Mouse (Mus musculus): ENCODE data around the gene Pi4k2a. TPM values are rescaled to one million over a fixed set of nuclear protein-coding genes. Genes with fewer than 3 reads are reported as not detected.

Pi4k2a gene
- polyA plus RNA-seq, 1 experiment from 2014 or later = 33.5 TPM

DNA sequence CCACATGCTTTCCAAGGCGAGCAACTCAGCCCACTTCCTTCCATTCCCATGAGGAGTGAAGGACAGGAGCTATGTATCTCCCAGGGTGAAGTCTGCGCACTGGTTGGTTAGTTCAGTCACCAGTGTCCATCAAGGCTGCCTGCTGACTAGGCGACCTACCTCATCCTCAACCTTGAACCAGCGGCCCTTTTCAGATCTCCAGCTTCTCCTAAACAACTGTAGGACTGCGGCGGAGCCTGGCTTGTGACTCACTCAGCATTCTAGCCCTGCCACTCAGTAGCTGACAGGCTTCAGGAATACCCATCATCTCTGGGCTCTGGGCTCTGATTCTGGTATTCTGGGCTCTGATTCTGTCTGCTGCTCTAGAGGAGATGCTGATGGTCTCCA, 35.9 kb downstream of the Pi4k2a start:
- no peak overlapping the region for H3K4me2 ChIP-seq
- no peaks in the 10 kb centered on the region for H3K27me3 ChIP-seq
- peaks cover 17% of the 10 kb centered on the region for H3K36me3 ChIP-seq
- no peak overlapping the region for H3K4me3 ChIP-seq
- H3K9me3 ChIP-seq = no peaks in the 10 kb centered on the region
- H3K27ac ChIP-seq (replicated peaks) = no peak overlapping the region
- no peak for ATAC-seq (ENCODE audit: low FRiP score, low read depth)
- H3K9ac ChIP-seq = no peak overlapping the region
- WGBS = 90% methylated on average over 6 of the region's 6 CpGs
- peaks cover 19% of the 10 kb centered on the region for H3K4me1 ChIP-seq (replicated peaks)

DNA sequence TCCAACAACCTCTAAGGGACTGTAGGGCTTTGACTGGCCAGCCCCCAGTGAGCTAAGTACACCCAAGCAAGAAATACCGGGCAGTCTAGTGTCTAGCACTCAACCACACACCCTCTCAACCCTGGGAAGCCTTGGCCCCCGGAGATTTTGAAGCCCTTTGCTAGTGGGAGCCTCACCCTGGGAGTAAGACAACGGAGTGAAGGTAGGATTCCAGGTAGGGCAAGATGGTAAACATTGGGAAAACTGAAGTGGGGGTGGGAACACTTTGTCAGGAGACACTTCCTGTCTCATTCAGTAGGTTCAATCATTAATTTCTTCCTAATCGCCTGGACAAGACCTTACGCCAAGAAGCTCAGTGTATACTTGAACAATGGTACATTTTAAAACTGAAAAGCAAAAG, 36.8 kb downstream of the Pi4k2a start:
- Histone ChIP-seq H3K4me3 (no peak overlapping the region), H3K4me1 (replicated peaks) (peaks cover 19% of the 10 kb centered on the region), H3K36me3 (peaks cover 15% of the 10 kb centered on the region; the same call in 1 of the 2 replicates), H3K9ac (no peak overlapping the region), H3K27ac (replicated peaks) (no peak overlapping the region), H3K27me3 (no peaks in the 10 kb centered on the region), H3K9me3 (no peaks in the 10 kb centered on the region), H3K4me2 (no peak overlapping the region)
- WGBS = 92% methylated on average over 5 of the region's 5 CpGs
- ATAC-seq (ENCODE audit: low FRiP score, low read depth) = no peak

DNA sequence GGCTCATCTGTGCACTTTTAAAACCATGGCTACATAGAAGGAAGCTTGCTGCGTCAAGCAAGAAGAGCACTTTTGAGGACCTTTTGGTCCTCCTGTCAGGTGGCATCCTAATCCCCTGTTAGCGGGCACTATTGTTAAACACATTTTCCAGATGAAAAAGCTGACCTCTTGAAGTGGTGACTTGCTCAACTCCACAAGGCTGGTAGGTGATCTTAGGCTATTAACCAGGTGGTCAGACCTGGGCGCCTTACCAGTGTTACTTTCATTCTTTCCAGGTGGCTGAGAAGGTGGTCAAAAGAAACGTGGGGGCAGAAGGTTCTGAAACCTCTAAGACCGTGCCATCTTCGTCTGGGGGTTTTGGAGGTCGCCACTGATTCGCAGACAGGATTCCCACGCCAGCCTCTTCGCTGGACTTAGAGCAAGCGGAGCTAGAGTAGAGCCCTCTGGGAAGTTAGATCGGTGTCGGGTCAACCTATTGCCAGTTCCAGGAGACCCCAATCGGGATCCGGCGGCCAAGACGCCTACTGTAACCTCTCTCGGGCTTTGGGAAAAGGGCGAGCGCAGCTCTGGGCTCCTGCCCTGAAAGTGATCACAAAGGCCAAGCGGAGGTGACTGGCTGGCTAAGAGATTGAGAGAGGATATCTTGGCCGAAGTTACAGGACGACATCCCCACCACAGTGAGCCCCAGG, 37.9 kb downstream of the Pi4k2a start:
- Histone ChIP-seq H3K27ac (replicated peaks) (peak overlapping the region; percentile 20; the same call in 1 of the 2 replicates), H3K4me1 (replicated peaks) (peaks cover 19% of the 10 kb centered on the region), H3K4me2 (peak overlapping the region; percentile 76), H3K9ac (peak overlapping the region; percentile 42), H3K36me3 (peaks cover 9% of the 10 kb centered on the region; the same call in 1 of the 2 replicates), H3K4me3 (peak overlapping the region; percentile 53), H3K9me3 (no peaks in the 10 kb centered on the region), H3K27me3 (no peaks in the 10 kb centered on the region)
- 5% methylated on average over 23 of the region's 23 CpGs for WGBS
- no peak for ATAC-seq (ENCODE audit: low FRiP score, low read depth)

DNA sequence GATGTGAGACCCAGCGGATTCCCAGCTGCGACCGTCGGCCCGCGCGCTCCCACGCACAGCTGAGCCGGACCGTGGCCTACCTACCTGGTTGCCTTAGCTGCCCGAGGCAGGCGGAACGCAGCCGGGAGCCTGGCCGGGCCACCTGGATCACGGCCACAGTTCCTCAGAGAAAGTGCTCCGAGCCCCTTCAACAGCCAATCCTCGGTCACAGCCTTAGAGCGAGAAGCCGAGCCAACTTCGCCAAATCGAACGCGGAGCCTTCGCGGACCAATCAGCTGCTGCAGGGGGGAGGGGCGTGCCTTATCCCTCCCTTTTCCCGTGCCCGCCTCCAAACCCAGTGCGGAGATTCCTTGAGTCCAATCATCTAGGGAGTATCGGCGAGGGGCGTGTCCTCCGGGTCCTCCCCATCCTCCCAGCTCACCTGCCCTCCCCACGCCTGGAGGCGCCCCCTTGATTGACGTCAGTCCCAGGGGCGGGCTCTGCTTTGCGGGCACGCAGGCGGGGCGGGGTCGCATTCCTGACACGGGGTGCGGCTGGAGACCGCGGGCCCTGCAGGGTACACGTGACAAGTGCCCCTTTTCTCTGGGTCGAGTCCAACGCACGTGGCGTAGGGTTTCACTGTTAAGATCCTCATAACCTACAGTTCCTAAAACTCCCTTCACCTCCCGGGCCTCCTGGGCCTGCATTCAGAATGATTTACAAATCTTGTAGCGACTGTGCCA, 38.7 kb downstream of the Pi4k2a start, which contains the start of gene Avpi1:
Gene Avpi1, minus strand, starts transcription at position 273 of the 722 bp plus-strand sequence.
- Histone ChIP-seq H3K4me2 (peak within 1 kb of the TSS; percentile 76), H3K27ac (replicated peaks) (peak within 1 kb of the TSS; percentile 20), H3K4me1 (replicated peaks) (peaks cover 19% of the 10 kb centered on the region), H3K27me3 (no peaks in the 10 kb centered on the region), H3K4me3 (peak within 1 kb of the TSS; percentile 53), H3K36me3 (0 out of 2 replicates have a peak, but pooled peaks cover 5% of the 10 kb centered on the region), H3K9ac (peak within 1 kb of the TSS; percentile 42), H3K9me3 (no peaks in the 10 kb centered on the region)
- ATAC-seq (ENCODE audit: low FRiP score, low read depth) = peak; percentile 97
- under 1% methylated on average over 54 of the region's 54 CpGs for WGBS

DNA sequence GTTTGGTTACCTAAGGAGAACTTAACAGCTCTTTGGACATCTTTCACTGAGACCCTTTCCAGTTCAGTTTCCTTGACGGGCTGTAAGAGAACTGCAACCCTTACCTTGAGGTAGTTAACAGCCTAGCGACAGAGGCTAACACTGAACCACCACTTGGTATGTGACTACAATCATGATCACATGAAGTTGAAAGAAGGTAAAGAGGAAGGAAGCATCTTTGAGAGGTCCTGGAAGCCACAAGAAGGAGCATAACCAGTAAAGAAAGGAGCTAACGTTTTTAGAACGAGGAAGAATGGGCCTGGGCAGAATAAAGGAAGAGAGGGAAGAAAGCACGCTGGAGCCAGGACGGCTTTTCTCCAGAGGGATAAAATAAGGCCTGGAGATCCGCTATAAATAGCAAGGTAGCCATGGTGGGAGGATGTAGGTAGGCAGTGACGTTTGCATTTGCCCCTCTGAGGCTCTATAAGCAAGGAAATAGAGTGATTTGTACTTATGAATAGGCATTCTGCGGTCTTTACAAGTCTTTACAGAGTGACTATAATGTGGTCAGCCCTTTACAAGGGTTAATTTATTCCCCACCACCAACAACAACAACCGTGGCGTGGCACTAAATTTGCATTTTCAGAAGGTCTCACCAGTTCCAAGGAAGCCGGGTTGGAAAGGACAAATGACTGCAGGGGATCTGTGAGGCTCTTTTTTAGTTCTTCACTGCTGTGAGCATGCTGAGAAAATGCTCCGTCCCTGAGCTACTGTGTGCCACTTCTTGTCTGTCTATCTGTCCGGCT, 39.4 kb downstream of the Pi4k2a start:
- no peak for ATAC-seq (ENCODE audit: low FRiP score, low read depth)
- H3K27ac ChIP-seq (replicated peaks) = peak overlapping the region; percentile 20
- peak overlapping the region; percentile 53 for H3K4me3 ChIP-seq
- H3K27me3 ChIP-seq = no peaks in the 10 kb centered on the region
- H3K36me3 ChIP-seq = no peaks in the 10 kb centered on the region
- peaks cover 19% of the 10 kb centered on the region for H3K4me1 ChIP-seq (replicated peaks)
- H3K9ac ChIP-seq = peak overlapping the region; percentile 42; the same call in 1 of the 2 replicates
- no peaks in the 10 kb centered on the region for H3K9me3 ChIP-seq
- 11% methylated on average over 14 of the region's 14 CpGs for WGBS
- peak overlapping the region; percentile 76 for H3K4me2 ChIP-seq

DNA sequence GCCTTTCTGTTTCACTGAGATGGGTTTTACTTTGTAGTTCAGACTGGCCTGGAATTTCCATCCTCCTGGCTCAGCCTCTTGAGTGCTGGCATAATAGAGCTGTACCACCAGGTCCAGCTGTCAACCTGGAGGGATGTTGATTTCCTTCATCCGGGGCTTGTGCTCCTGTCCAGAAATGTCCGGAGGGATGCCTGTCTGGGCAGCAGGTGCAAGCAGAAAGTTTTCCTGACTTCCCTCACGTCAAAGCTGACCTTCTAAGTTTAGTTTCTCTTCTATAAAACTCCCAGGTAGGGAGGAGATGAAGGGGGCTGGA, 40.0 kb downstream of the Pi4k2a start:
- Histone ChIP-seq H3K9me3 (no peaks in the 10 kb centered on the region), H3K4me1 (replicated peaks) (peaks cover 19% of the 10 kb centered on the region), H3K27me3 (no peaks in the 10 kb centered on the region), H3K27ac (replicated peaks) (no peak overlapping the region), H3K9ac (no peak overlapping the region), H3K4me2 (no peak overlapping the region), H3K36me3 (no peaks in the 10 kb centered on the region), H3K4me3 (no peak overlapping the region)
- 47% methylated on average over 3 of the region's 3 CpGs for WGBS
- no peak for ATAC-seq (ENCODE audit: low FRiP score, low read depth)

DNA sequence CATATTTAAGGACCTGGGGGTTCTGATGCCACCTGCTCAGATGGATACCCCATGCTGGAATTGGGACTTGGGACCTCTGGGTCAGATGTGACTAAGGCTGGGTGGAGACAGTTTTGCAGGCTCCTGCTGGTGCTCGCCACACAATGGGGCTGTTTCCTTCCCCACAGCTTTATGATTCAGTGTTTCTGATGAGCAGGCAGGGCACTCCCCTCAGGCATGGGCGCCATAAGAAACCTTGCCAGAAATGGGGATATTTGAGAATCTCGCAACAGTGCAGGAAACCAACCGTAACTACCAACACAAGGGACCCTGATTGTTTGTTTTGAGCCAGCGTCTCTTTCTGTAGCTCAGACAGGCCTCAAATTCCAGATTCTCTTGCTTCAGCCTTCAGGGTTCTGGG, 40.8 kb downstream of the Pi4k2a start:
- H3K9me3 ChIP-seq = no peaks in the 10 kb centered on the region
- no peak overlapping the region for H3K4me2 ChIP-seq
- no peaks in the 10 kb centered on the region for H3K36me3 ChIP-seq
- no peak overlapping the region for H3K27ac ChIP-seq (replicated peaks)
- H3K4me1 ChIP-seq (replicated peaks) = peaks cover 19% of the 10 kb centered on the region
- WGBS = 74% methylated on average over 5 of the region's 5 CpGs
- no peaks in the 10 kb centered on the region for H3K27me3 ChIP-seq
- H3K9ac ChIP-seq = no peak overlapping the region
- H3K4me3 ChIP-seq = no peak overlapping the region
- no peak for ATAC-seq (ENCODE audit: low FRiP score, low read depth)

DNA sequence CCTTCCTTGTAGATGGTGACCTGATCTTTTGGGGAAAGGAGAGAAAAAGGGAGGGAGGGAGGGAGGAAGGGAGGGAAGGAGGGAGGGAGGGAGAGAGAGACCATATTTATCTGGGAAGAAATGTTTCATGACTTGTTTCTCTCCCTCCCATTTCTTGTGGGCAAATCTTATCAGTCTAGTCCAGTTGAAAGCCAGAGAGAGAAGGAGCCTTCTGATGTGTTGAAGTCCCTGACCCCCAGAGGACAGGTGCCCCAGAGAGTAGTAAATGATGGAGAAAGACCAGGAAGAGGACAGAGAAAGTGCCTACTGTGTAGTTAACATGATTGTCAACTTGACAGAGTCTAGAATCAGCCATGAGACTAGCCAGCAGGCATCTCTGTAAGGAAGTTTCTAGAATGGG, 44.8 kb downstream of the Pi4k2a start:
- Histone ChIP-seq H3K4me1 (replicated peaks) (no peaks in the 10 kb centered on the region), H3K27ac (replicated peaks) (no peak overlapping the region), H3K9me3 (no peaks in the 10 kb centered on the region), H3K4me2 (no peak overlapping the region), H3K4me3 (no peak overlapping the region), H3K27me3 (no peaks in the 10 kb centered on the region), H3K36me3 (no peaks in the 10 kb centered on the region), H3K9ac (no peak overlapping the region)
- ATAC-seq (ENCODE audit: low FRiP score, low read depth) = no peak

DNA sequence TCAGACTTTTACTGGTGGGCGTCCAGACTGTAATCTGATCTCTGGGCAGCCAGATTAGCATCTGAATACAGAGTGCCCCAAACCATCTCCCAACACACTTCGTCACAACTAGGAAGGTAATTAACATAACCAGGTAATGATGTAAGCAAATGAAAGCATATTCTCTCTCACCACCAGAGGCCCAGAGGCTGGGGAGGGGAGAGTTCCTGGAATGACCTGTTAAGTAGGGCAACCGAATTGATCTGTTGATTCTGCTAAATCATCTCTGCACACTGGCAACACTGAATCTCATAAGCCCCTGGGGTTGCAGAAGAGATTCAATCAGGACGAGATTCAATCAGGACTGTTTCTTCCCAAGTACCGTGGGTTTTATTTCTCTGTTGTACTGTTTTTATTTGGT, 45.9 kb downstream of the Pi4k2a start:
- Histone ChIP-seq H3K36me3 (no peaks in the 10 kb centered on the region), H3K4me1 (replicated peaks) (no peaks in the 10 kb centered on the region), H3K27me3 (no peaks in the 10 kb centered on the region), H3K4me3 (no peak overlapping the region), H3K9ac (no peak overlapping the region), H3K9me3 (no peaks in the 10 kb centered on the region), H3K27ac (replicated peaks) (no peak overlapping the region), H3K4me2 (no peak overlapping the region)
- no peak for ATAC-seq (ENCODE audit: low FRiP score, low read depth)
- 27% methylated on average over 5 of the region's 5 CpGs for WGBS

DNA sequence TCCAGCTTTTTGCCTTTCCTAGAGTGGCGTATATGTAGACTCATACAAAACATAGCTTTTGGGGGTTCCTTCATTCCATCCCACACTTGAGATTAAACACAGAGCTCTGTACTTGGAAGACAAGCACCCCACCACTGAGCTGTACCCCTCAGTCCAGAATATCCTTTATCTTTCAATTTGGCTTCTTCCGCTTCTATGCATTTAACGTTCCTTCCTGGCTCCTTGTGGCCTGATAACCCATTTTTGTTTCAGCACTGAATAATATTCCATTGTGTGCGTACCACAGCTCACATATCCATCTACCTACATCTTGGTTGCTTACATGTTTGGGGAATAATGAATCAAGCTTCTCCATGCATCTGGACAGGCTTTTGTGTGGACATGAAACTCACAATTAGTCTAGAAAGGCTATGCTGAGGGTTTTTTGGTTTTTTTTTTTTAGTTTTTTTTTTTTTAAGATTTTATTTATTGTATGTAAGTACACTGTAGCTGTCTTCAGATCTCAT, 47.0 kb downstream of the Pi4k2a start:
- Histone ChIP-seq H3K4me2 (no peak overlapping the region), H3K27me3 (no peaks in the 10 kb centered on the region), H3K4me3 (no peak overlapping the region), H3K9ac (no peak overlapping the region), H3K9me3 (no peaks in the 10 kb centered on the region), H3K27ac (replicated peaks) (no peak overlapping the region), H3K36me3 (no peaks in the 10 kb centered on the region), H3K4me1 (replicated peaks) (no peaks in the 10 kb centered on the region)
- ATAC-seq (ENCODE audit: low FRiP score, low read depth) = no peak
- WGBS = 94% methylated on average over 4 of the region's 4 CpGs

DNA sequence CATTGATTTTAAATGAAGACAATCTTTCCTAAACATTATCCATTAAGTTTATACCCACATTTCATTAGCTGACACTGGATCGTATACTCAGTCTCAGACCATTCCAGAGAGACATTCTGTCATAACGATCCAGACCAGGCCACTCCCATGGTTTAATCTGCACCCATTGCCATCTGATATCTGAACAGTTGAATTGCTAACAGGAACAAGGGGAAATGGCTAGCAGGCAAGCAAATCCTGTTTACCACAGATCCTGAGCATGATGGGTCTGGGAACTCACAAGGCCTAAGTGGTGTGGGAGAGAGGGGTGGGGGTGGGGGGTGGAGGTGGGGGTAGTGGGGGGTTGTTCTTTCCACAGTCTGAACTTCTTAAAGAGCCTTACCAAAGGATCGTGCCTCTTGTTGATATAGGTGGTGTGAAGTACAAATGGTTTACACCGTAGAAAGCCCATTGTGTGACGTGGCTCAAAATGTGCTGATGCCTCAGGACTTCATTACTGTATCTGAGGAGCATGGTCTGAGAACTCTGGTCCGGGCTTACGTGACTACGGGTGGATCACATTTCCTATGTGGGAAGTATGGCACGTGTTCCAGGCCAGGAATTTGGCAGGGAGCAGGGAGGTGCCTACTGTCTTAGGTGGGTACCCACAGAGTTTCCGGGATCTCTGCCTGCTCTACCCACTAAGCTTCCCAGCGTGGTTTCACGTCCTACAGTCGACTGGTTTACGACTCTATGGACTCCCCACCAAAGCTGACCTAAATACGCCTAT, 48.4 kb downstream of the Pi4k2a start:
- no peaks in the 10 kb centered on the region for H3K36me3 ChIP-seq
- WGBS = 92% methylated on average over 15 of the region's 15 CpGs
- ATAC-seq (ENCODE audit: low FRiP score, low read depth) = no peak
- no peaks in the 10 kb centered on the region for H3K4me1 ChIP-seq (replicated peaks)
- H3K9me3 ChIP-seq = no peaks in the 10 kb centered on the region
- no peaks in the 10 kb centered on the region for H3K27me3 ChIP-seq
- H3K9ac ChIP-seq = no peak overlapping the region
- no peak overlapping the region for H3K4me3 ChIP-seq
- no peak overlapping the region for H3K27ac ChIP-seq (replicated peaks)
- H3K4me2 ChIP-seq = no peak overlapping the region
